Mouse (Mus musculus): Measurements from ENCODE around the gene Chchd5.

Gene Chchd5

GRCm38 (mm10) chr2:129151111-129151510 is 21.6 kb downstream of the Chchd5 start:
- DNase-seq (ENCODE audit: low spot score in 2 of 2), result no peak

- no peak for DNase-seq (ENCODE audit: low spot score in 2 of 2)
Observed at GRCm38 (mm10) chr2:129152751-129153150, 23.3 kb downstream of the Chchd5 start.

DNA sequence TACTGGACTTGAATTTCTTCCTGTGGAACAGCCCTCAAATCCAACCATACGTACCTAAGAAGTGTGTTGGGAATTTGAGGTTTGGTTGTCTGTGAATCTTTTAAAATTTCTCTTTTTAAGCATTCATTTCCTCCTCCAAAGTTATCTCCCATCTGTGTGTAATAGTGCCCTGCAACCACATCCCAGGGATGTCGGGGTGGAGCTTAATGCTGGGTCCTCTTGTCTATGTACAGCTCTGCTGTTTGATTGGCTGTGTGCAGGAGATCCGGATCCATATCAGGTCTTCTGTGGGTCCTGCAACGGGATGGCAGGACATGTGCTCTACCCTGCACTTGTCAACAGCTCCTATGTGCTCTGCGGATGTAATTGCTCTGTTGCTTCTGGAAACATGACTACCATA is 35.3 kb downstream of the Chchd5 start:
- DNase-seq (ENCODE audit: low spot score in 2 of 2), result no peak

DNA sequence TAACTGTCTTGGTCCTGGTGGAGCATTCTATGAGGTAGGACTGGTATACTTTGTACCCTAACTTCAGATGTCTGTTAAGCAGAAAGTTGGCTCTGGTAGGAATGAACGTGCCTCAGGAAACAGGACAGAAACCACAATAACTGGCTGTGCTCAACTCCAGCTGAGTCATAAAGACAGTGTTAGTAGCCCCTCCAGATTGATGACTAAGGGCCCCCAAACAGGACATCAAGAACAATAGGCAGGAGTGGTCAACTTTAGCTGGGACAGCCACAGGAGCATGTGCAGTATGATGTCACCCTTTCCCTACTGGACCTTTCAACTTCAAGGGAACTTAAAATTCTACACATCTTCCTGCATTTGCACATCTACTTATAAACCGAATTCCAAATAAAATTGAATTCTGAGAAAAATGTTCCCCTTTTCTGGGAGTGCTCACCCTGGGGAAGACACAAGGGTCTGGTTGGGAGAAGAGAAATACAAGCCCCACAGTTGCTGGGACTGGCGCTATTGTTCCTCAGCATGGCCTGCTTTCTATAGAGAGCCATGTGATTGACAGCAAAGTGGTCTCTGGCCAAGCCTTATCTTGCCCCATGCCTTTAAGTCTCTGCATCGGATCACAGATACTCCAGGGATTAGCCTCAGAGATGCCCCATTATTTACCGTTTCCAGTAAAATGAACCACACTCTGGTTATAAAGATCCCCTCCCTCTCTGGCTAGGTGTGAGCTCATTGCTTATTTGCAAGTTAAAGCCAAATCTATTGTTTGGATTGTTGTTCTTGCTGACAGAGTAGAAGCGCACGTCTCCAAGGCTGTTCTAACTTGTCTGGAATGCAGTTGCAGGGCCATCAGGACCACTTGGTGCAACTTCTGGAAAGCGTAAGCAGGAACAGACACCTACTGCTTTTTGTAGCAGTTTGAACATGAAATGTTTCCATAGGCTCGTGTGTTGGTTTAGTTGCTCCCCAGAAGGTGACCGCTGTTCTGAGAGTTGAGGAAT is 37.3 kb downstream of the Chchd5 start:
- no peak for DNase-seq (ENCODE audit: low spot score in 2 of 2)

DNA sequence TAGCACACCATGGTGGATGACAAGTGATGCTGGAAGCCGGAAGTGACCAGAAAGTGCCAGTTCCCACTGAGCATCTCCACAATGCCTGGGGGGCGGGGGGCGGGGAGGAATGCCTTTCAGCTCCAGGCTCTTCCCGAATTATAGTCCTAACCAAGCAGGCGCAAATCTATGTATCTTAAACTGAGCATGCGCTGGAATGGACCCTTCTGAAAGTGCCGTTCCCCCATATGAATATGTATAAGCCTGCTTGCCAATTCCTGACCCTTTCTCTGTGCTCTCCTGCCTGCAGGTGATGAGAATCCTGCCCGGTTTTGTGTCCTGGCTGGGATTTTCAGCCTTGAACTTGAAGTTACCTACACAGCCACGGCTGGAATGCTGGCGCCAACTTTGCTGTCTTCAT is 43.9 kb downstream of the Chchd5 start:
- DNase-seq (ENCODE audit: low spot score in 2 of 2), result no peak

DNA sequence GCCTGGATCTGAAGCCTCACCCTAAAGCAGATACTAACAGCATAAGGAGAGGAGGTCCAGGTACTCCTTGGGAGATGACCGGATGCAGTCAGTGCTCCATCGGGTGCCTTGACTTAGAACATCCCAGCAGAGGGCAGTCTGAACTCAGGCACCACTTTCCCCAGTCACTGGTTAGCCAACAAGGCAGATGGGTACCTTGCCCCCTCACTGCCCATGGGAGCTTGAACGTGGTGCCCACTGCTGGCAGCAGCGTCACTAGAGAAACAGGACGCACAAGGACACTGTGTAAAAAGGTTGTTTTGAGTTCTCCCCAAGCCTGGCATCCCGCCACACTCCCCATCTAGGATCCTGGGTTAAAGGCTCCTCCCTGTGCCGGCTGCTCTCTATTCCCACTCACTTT is 45.0 kb downstream of the Chchd5 start:
- peak; percentile 61 to 64 for DNase-seq (ENCODE audit: low spot score in 2 of 2)

DNA sequence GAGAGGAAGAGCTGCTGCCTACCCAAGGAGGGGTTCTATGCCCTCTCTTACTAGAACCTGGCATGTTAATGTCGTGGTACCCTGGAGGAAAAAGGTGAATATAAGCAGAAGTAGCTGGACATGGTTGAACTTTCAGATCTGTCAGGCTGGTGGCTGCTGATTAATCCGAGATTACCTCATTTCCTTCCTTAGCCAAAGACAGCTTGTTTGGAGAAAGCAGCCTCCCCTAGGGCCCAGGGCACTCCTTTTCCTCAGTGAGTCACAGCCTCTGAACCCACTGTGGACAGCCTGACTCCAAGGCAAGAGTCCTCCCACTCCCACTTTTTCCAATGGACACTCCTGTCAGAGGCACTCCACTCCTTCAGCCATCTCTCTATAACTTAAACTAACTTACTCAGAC is 46.1 kb downstream of the Chchd5 start:
- DNase-seq (ENCODE audit: low spot score in 2 of 2), result no peak

DNA sequence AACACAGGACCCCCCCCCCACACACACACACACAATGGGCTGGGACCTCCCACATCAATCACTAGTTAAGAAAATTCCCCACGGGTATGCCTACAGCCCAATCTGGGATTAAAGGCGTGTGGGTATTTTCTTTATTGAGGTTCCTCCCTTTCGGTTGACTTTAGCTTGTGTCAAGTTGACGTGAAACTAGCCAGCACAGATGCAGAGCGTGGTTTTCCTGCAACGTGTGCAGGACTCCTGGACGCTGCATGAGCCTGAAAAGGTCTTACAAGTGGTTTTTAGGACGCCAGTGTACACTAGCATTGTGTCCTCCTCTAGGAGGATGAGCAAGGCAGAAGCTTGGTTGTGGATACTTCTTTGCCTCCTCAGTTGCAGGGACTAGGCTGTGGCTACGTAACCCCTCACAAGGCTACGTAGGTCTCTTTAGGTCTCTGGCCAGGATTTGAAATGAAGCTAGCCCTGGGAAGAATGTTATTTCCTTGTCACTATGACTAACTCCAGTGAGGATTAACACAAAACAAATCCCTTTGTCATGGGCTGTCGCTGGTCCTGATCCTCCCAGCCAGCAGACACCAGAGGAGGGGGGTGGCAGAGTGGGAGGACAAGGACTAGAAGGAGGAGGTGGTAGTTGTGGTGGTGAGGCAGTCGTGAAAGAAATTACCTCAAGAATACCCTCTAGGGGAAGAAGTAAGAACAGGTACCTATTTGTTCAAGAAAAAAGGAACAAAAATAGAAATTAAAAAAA is 47.3 kb downstream of the Chchd5 start:
- no peak for DNase-seq (ENCODE audit: low spot score in 2 of 2)

- DNase-seq (ENCODE audit: low spot score in 2 of 2), result no peak
Observed at GRCm38 (mm10) chr2:129177661-129178060, 48.2 kb downstream of the Chchd5 start.

DNA sequence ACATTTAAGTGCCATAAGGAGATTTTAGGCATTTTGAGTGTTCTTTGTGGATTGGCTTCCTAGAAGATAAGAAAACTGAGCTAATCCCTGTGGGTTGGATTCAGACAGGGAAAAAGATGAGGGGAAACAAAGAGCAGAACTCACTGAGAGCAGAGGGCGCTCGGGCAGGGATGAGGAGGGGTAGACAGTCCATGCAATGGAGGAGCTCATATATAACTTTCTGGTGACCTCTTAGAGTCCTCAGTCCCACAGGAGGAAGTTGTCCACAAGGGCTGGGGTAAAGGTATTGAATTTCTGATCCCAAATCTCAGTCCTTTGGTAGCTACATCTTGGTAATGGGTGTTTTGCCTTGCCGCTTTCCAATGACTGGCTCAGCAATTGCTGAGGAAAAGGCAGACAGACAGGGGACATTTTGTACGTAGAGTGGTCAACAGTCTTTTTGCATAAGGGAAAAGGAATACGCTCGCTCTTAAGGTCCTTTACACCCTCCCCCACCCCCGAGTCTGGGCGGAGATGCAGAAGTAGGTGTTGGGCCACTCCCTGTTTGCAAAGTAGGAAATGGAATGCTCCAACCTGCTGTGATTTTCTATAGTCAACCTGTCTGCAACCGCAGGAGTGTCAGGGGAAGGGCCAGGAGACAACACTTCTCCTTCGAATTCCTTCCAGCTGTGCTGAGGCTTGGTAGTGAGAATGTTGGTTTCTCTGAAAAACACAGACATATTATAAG is 48.8 kb downstream of the Chchd5 start:
- DNase-seq (ENCODE audit: low spot score in 2 of 2), result no peak

DNA sequence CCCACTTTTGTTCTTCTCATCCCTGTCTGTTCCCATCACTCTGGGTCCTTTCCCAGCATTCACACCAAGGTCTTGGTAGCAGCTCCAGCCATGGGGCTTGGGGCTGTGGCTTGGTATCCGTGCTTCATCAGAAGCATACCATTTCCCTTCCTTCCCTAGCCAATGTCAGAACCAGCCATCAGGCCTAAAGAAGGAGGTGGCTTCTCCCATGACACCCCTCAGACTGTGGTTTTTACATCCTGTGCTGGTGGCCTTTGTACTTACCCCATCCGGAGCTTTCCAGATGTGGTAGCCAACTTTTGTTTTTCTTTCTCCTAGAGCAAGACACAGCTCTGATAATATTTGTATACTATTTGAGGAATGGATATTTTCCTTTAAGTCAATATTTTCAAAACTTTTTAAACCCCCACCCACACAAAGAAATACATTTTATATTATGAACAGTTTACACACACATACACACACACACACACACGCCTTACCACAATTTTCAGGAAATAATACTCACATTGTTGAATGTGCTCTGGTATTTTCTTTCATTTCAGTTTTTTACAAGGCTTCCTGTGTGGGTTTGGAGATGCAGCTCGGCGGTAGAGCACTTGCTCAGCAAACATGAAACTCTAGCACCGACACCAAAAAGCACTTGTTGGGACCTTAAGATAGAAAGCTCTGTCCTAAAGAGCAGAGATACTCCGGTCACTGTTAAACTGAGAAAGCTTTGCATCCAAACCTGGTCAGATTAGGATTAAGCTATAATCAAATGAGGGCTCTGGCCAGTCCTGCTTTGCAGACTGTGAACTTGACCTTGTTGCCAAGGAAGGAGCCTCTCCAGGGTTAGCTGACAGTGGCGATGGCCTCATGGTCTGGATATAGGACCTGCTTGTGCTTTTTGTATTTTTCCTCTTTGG is 50.7 kb downstream of the Chchd5 start:
- no peak for DNase-seq (ENCODE audit: low spot score in 2 of 2)

DNA sequence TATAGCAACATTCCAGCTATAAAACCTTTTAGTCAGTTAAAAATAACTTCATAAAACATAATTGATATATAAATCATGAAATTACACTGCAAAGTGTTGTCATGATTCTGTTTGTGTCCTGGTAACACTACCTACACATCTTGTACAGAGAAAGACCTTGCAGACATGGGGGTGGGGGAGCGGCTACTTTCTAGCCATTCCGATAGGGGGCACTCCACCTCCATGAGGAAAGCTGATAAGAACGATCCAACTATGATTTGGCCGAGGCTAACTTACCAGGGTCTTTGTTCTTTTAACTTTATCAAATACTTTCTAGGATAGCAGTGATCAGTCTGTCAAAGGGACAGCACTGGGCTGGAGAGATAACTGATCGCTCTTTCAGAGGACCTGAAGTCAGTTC is 52.0 kb downstream of the Chchd5 start:
- DNase-seq (ENCODE audit: low spot score in 2 of 2), result no peak

- DNase-seq (ENCODE audit: low spot score in 2 of 2), result no peak
Observed at GRCm38 (mm10) chr2:129182412-129182811, 52.9 kb downstream of the Chchd5 start.

DNA sequence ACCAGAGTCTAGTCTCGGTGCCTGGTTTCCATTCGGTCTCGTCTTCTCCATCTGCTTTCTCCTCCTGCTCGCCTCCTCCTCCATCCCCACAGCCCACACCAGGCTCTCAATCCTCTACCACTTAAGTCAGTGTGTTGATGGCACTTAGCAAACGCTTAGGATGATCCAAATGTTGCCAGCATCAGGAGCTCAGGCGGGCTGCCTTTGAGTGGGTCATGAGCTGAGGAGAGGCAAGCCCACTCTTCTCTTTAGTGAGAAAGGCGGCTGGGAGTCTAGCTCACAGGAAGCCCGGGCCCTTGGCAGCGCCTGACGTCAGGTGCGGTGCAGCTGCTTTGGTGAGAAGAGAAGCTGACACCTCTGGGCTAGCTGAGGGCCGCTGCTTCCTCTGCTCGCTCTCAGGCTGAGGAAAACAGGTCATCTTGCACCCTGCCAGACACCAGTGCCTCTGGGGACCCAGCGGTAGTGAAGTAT is 54.1 kb downstream of the Chchd5 start:
- no peak for DNase-seq (ENCODE audit: low spot score in 2 of 2)

Data from right cerebral cortex, postnatal 10 days (tissue).